Mouse (Mus musculus) spleen, adult 2 months (tissue): ENCODE data around the gene Bcl2l10.

ENCODE experiments used
- CTCF ChIP-seq: fragments of 200-500 bp; IDR thresholded peaks from 2 replicates; pipeline ENCODE4 v1.5.1; 2011; ENCODE audit warnings: mild to moderate bottlenecking, inconsistent platforms; ENCODE audit not compliant: insufficient read depth, insufficient read length, insufficient replicate concordance; ENCODE audit errors: extremely low read depth
- POLR2A ChIP-seq: fragments of 200-500 bp; IDR thresholded peaks from 2 replicates; pipeline ENCODE4 v1.6.1; 2011; ENCODE audit warnings: low read depth, low read length, inconsistent platforms

GRCm38 (mm10) chr9:75314517-75315105 lies 32.9 kb upstream of the Bcl2l10 start:
- TF ChIP-seq POLR2A = no peak
- TF ChIP-seq CTCF = no peak
